Mouse (Mus musculus) left cerebral cortex, postnatal 25 days (tissue): ENCODE measurements at regions not wholly inside any gene's neighbourhood (a gene's known extent, or its start where the extent isn't known, plus 50 kb on each side); places are given as distances from the start of the nearest gene placed in this dataset.
A peak's percentile ranks its signal among the peaks of the same experiment; 100 is the strongest.

ENCODE experiments used
- DNase-seq, 2 experiments: peaks; one replicate each; pipeline ENCODE4 v3.0.0; 2022; ENCODE audit warnings: low spot score in 2 of 2, mixed read lengths in 1 of 2
- intact Hi-C: fragments of 180-260 bp; cut with DNase I; formaldehyde crosslinking; loops from one replicate; pipeline ENCODE4 v1.15.1; 2025

- intact Hi-C loops, result no loop called here
- no peak for DNase-seq
These were observed 54.2 kb downstream of the Barx1 start for GRCm38 (mm10) chr13:48717036-48717435.

- intact Hi-C loops, result no loop called here
- DNase-seq, result no peak
These were observed 54.7 kb downstream of the Barx1 start for GRCm38 (mm10) chr13:48717451-48717850.

DNA sequence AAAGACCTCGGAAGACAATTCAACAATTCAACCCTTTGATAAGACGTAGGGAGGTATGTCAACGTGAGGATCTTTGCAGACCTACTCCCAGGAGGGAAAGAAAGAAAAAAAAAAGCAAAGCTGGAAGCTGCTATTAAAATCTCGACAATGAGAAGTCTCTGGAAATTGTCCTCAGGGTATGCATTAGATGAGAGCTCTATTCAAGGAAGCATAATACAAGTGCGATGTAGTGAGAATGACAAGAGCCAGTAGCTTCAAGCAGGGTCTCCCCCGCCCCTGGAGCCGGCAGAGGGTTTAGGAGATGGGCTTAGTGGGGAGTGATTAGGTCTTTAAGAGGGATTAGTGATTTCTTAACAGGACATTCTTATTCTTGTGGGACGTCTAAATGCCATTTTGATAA, 60.9 kb downstream of the Barx1 start:
- intact Hi-C loops, result no loop called here
- no peak for DNase-seq

DNA sequence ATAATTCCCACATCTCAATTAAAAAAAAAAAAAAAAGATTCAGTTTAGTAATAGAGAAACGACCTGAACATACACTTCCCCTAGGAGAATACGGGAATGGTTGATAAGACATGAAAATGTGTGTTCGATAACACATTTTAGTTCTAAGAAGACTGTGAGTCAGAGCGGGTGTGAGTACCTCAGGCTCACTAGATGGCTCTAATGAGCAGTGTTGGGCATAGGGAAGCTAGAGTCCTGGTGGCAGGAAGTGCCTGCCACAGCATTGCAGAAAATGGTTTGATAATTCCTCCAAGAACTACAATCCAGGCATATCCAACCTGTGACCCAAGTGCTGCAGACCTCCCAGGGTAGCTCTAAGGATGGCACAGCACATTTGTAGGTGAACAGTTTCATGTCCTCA, 63.6 kb downstream of the Barx1 start:
- intact Hi-C loops, result no loop called here
- peak in 1 of 2 experiments; percentile 22 for DNase-seq

DNA sequence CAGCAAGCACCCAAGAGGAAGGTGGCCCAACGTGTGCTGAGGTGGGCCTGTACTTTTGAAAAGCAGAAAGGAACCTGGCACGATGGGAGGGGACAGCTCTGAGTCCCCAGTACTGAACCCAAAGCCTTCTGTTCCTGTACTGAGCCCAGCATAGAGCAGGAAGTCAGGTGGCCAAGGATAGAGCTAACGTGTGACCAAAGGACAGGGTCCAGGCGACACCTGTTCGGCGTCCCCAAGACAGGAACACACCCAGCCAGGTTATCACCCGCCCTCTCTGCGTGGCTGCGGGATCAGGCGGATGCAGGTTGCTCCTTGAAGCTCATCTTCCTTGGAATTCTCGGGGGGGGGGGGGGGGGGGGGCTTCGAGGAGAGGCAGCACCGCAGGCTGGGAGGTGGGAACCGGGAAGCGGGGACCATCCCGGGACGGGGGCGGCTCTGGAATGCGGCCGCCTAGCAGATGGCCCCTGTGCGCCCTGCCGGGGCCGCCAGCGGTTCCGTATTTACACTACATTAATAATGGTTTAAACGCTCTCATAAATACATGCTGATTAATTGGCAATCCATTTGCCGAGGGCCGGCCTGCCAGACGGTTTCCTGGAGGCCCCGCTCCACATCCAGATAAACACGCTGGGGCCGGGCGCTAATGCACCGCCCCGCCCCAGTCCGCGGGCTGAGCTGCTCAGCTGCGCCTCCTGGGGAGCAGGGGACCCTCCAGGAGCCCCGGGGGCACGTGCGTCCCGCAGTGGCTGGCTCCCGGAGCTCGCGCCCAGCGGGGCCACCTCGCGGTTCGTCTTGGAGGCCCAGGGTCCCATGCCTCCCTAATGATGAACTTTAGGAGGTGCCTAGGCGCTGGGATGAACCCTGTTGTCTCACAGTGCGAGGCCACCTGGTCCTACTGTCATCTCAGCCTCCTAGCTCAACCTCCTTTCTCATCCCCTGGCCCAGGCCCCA, 68.5 kb downstream of the Barx1 start:
- intact Hi-C loops, result no loop called here
- no peak for DNase-seq

- no peak for DNase-seq
- intact Hi-C loops, result loop anchor here (2.0 kb wide), 2 partner anchors 66 to 78 kb away; no protein-coding TSS in a partner anchor
These were observed 69.5 kb downstream of the Barx1 start for GRCm38 (mm10) chr13:48732168-48732841.

DNA sequence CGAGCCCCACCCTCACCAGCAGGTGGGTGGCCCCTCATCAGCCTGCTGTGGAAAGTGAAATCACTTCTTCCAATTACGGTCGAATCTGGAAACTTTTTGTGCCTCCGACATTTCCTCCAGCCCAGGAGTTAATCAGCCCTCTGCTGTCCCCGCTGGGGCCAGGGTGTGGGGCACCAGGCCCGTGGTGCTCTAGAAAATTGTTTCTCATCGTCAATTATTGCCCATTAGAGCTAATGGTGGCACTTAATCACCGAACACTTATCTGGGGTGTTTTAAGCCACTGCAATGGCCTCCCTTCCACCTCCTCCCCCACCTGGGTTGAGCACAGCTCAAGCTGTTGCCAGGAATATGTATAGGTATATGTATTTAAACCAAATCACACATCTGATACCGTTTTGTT, 72.2 kb downstream of the Barx1 start:
- DNase-seq, result no peak
- intact Hi-C loops, result no loop called here

DNA sequence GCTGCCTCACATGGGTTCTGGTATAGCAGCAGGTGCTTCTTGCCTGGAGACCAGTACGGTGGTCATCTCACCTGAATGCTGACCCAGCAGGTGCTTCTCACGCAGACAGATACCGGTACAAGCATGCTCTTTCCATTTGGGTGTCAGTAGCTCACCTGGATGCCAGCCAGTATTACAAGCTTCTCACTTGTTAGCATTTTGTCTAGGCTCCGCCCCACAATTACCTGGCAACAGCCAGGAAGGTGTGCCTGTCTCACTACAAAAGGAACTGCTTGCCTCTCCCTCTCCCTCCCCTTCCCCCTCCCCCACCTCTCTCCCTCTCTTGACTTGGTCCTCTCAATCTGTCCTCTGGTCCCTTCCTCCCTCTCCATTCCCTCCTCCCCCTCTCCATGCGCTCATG, 82.8 kb downstream of the Barx1 start:
- DNase-seq, result no peak
- intact Hi-C loops, result no loop called here

DNA sequence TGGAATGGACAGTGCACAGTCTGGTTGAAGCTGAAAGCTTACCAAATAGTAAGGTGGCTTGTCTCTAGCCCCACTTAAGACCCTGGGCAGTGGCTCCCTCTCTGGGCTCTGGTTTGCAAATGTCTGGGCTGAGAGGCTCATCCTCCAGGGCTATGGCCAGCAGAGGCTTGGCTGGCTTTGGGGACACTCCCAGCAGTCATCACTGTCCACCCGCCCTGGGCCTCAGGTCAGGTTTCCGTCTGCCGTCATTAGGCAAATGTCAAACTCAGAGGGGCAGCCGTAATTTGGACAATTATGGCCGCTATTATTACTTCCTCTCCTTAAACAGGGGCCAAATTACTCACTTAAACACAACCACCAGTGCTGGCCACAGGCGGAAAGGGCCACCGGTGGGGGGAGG, 83.5 kb downstream of the Barx1 start:
- DNase-seq, result no peak
- intact Hi-C loops, result no loop called here
